Mouse (Mus musculus): ENCODE data around the gene Nt5e.

DNA sequence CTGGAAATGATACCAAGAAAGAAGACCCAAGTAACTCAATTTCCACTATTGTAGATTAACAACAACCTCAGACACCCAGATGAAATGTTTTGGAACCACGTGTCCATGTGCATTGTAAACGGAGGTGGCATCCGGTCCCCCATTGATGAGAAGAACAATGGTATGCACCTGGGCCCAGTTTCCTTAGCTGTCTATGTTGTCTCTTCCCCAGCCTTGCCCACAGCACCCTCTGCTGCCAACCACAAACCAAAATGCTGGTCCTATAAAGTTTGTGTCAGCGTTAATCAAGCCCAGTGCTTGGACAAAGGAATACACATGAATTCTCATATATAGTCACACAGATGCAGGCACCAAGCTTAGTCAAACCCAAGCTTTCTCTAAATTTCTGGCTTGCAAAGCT, 39.3 kb downstream of the Nt5e start:
- TF ChIP-seq MEF2A (IDR thresholded peaks at IDR 0.05; ENCODE audit: borderline replicate concordance, low read depth, low read length) = no peak
- no peak for TF ChIP-seq EP300 (IDR thresholded peaks at IDR 0.05; ENCODE audit: low read length)
- no peak for TF ChIP-seq UBTF (IDR thresholded peaks at IDR 0.05; ENCODE audit: low read depth, low read length)
- TF ChIP-seq CTCF (conservative IDR thresholded peaks at IDR 0.05 in 1 of 2, IDR thresholded peaks at IDR 0.05 in 1 of 2; ENCODE audit: low read depth in 2 of 2, low read length in 2 of 2) = peak in 1 of 2 experiments; percentile 65; a peak in 2 of 4 replicates
- no peak for TF ChIP-seq MAZ (IDR thresholded peaks at IDR 0.05; ENCODE audit: low read depth, low read length)
- no peak for TF ChIP-seq JUND (conservative IDR thresholded peaks at IDR 0.05; ENCODE audit: low read depth, low read length)
- no peak for TF ChIP-seq SIN3A (IDR thresholded peaks at IDR 0.05; ENCODE audit: low read length)
